Mouse (Mus musculus) CH12.LX (cell line): Measurements from ENCODE around the gene Crybg2. TPM values are rescaled to one million over a fixed set of nuclear protein-coding genes. Genes with fewer than 3 reads are reported as not detected.

Experiments
- DNase-seq: peaks from one replicate; pipeline ENCODE4 v3.0.0-alpha.2; 2013; ENCODE audit errors: extremely low read depth
- H3K27ac ChIP-seq: 2 replicates; pipeline ENCODE4 v1.5.1; 2012; ENCODE audit warnings: low read depth, mild to moderate bottlenecking, control low read depth, moderate library complexity; ENCODE audit not compliant: insufficient read depth
- H3K27me3 ChIP-seq: replicated peaks from 2 replicates; pipeline ENCODE3; 2012; ENCODE audit warnings: inconsistent platforms
- H3K36me3 ChIP-seq, 2 experiments: replicated peaks in 1 of 2; 2 replicates each; pipeline versions ENCODE3 to v1.6.1; 2012; ENCODE audit warnings: inconsistent platforms in 1 of 2, low read length in 1 of 2, mild to moderate bottlenecking in 1 of 2, mixed read lengths in 1 of 2, moderate library complexity in 1 of 2; ENCODE audit not compliant: control insufficient read depth in 1 of 2, insufficient read depth in 1 of 2
- H3K4me1 ChIP-seq, 2 experiments: 2 replicates each; pipeline ENCODE4 v1.6.1; 2012; ENCODE audit warnings: inconsistent platforms in 1 of 2, moderate library complexity in 1 of 2; ENCODE audit not compliant: insufficient read depth in 2 of 2, control insufficient read depth in 1 of 2
- H3K4me2 ChIP-seq: 2 replicates; pipeline ENCODE4 v1.6.1; 2012; ENCODE audit warnings: low read depth, mild to moderate bottlenecking, control low read depth; ENCODE audit not compliant: poor library complexity, insufficient read depth, severe bottlenecking
- H3K4me3 ChIP-seq, 3 experiments: fragments of 150-350 bp in 1 of 3; sonication (generic) in 1 of 3; replicated peaks in 1 of 3; 2 replicates each; pipeline versions ENCODE3 to v1.5.1; 2011 to 2012; ENCODE audit warnings: low read depth in 2 of 3, low read length in 2 of 3, mild to moderate bottlenecking in 2 of 3, moderate library complexity in 2 of 3, control low read depth in 1 of 3, improper control_type of control experiment in 1 of 3, inconsistent platforms in 1 of 3, mixed read lengths in 1 of 3; ENCODE audit not compliant: poor library complexity in 1 of 3
- H3K79me2 ChIP-seq: replicated peaks from 2 replicates; pipeline ENCODE4 v1.6.1; 2012; ENCODE audit warnings: mild to moderate bottlenecking, moderate library complexity; ENCODE audit not compliant: control insufficient read depth, poor library complexity, insufficient read depth, severe bottlenecking; ENCODE audit errors: extremely low read depth
- H3K9ac ChIP-seq: 2 replicates; pipeline ENCODE4 v1.6.1; 2012; ENCODE audit warnings: low read depth, mild to moderate bottlenecking, control low read depth, moderate library complexity; ENCODE audit not compliant: insufficient read depth
- H3K9me3 ChIP-seq: replicated peaks from 2 replicates; pipeline ENCODE3; 2012; ENCODE audit warnings: low read length, inconsistent platforms, mixed read lengths
- CHD1 ChIP-seq: IDR thresholded peaks from 2 replicates; pipeline ENCODE4 v1.6.1; 2012; ENCODE audit warnings: low read depth, low read length, improper control_type of control experiment, inconsistent platforms
- CHD2 ChIP-seq: IDR thresholded peaks from 2 replicates; pipeline ENCODE4 v1.6.1; 2011; ENCODE audit warnings: low read length, improper control_type of control experiment
- CTCF ChIP-seq, 2 experiments: IDR thresholded peaks in 1 of 2; conservative IDR thresholded peaks in 1 of 2; 2 replicates each; pipeline ENCODE4 v1.5.1; 2011 to 2012; ENCODE audit warnings: low read depth in 2 of 2, low read length in 2 of 2, improper control_type of control experiment in 1 of 2, inconsistent platforms in 1 of 2, mild to moderate bottlenecking in 1 of 2, moderate library complexity in 1 of 2
- E2F4 ChIP-seq: IDR thresholded peaks from 2 replicates; pipeline ENCODE4 v1.6.1; 2011; ENCODE audit warnings: low read depth, low read length, improper control_type of control experiment; ENCODE audit not compliant: insufficient replicate concordance
- EP300 ChIP-seq: IDR thresholded peaks from 2 replicates; pipeline ENCODE4 v1.6.1; 2011; ENCODE audit warnings: low read length, improper control_type of control experiment
- ETS1 ChIP-seq: conservative IDR thresholded peaks from 2 replicates; pipeline ENCODE4 v1.6.1; 2012; ENCODE audit warnings: low read depth, mild to moderate bottlenecking, inconsistent platforms, low read length, improper control_type of control experiment, moderate library complexity
- GABPA ChIP-seq: IDR thresholded peaks from 2 replicates; pipeline ENCODE4 v1.6.1; 2012; ENCODE audit warnings: low read depth, low read length, improper control_type of control experiment, inconsistent platforms; ENCODE audit not compliant: insufficient replicate concordance
- HCFC1 ChIP-seq: IDR thresholded peaks from 2 replicates; pipeline ENCODE4 v1.6.1; 2012; ENCODE audit warnings: low read depth, mild to moderate bottlenecking, inconsistent platforms, low read length, improper control_type of control experiment
- JUN ChIP-seq: IDR thresholded peaks from 2 replicates; pipeline ENCODE4 v1.6.1; 2011; ENCODE audit warnings: low read depth, mild to moderate bottlenecking, low read length, improper control_type of control experiment, moderate library complexity; ENCODE audit not compliant: insufficient read depth
- KAT2A ChIP-seq: IDR thresholded peaks from 2 replicates; pipeline ENCODE4 v1.6.1; 2012; ENCODE audit warnings: low read length, improper control_type of control experiment, inconsistent platforms; ENCODE audit not compliant: insufficient replicate concordance
- MAX ChIP-seq: IDR thresholded peaks from 2 replicates; pipeline ENCODE4 v1.6.1; 2011; ENCODE audit warnings: low read length, improper control_type of control experiment
- MAZ ChIP-seq: IDR thresholded peaks from 2 replicates; pipeline ENCODE4 v1.6.1; 2012; ENCODE audit warnings: low read depth, mild to moderate bottlenecking, inconsistent platforms, low read length, improper control_type of control experiment, moderate library complexity
- MEF2A ChIP-seq: IDR thresholded peaks from 2 replicates; pipeline ENCODE4 v1.6.1; 2014; ENCODE audit warnings: low read depth, mild to moderate bottlenecking, inconsistent platforms, low read length, improper control_type of control experiment, borderline replicate concordance
- MXI1 ChIP-seq: IDR thresholded peaks from 2 replicates; pipeline ENCODE4 v1.6.1; 2011; ENCODE audit warnings: mild to moderate bottlenecking, low read depth, low read length, improper control_type of control experiment
- MYC ChIP-seq: IDR thresholded peaks from 2 replicates; pipeline ENCODE4 v1.6.1; 2011; ENCODE audit warnings: low read depth, mild to moderate bottlenecking, improper control_type of control experiment, low read length
- POLR2A ChIP-seq: IDR thresholded peaks from 2 replicates; pipeline ENCODE4 v1.6.1; 2011; ENCODE audit warnings: low read depth, mild to moderate bottlenecking, improper control_type of control experiment, low read length
- RAD21 ChIP-seq: IDR thresholded peaks from 2 replicates; pipeline ENCODE4 v1.6.1; 2011; ENCODE audit warnings: low read depth, mild to moderate bottlenecking, low read length, improper control_type of control experiment, moderate library complexity
- SIN3A ChIP-seq: IDR thresholded peaks from 2 replicates; pipeline ENCODE4 v1.6.1; 2012; ENCODE audit warnings: low read length, improper control_type of control experiment, inconsistent platforms
- SMC3 ChIP-seq: IDR thresholded peaks from 2 replicates; pipeline ENCODE4 v1.6.1; 2011; ENCODE audit warnings: low read depth, low read length, improper control_type of control experiment
- TBP ChIP-seq: conservative IDR thresholded peaks from 2 replicates; pipeline ENCODE4 v1.6.1; 2011; ENCODE audit warnings: low read depth, low read length, improper control_type of control experiment
- ZMIZ1 ChIP-seq: IDR thresholded peaks from 2 replicates; pipeline ENCODE4 v1.6.1; 2012; ENCODE audit warnings: low read depth, mild to moderate bottlenecking, inconsistent platforms, low read length, improper control_type of control experiment
- dilution Hi-C: fragments of 300-500 bp; cut with MboI; formaldehyde crosslinking; loops from 2 replicates; pipeline ENCODE4 v1.14.3; 2020; ENCODE audit warnings: low sequenced_read_pairs; ENCODE audit not compliant: extremely low pct_unique_long_range_greater_than_20kb, extremely low pct_ligation_motif_present
- in situ Hi-C: fragments of 300-500 bp; cut with MboI; formaldehyde crosslinking; loops from 3 replicates; pipeline ENCODE4 v1.14.3; 2019; ENCODE audit warnings: low sequenced_read_pairs, low pct_ligation_motif_present, low pct_unique_long_range_greater_than_20kb, mixed read lengths
- polyA plus RNA-seq: library from polyadenylated mRNA; unstranded; fragments of >175 nt; gene quantifications from 2 replicates; pipeline ENCODE4 v1.2.1, GENCODE M21; 2012; ENCODE audit warnings: low read depth; ENCODE audit not compliant: insufficient read length
- total RNA-seq, 2 experiments: library from RNA; depleted of rRNA; stranded (reverse); fragments of 300-350 nt in 1 of 2; fragments of >200 nt in 1 of 2; gene quantifications; 2 replicates each; pipeline ENCODE4 v1.2.3; 2012 to 2014

Gene Crybg2
- total and polyA plus RNA-seq, 3 experiments = 3.6 to 15.6 (median 9.2) TPM

DNA sequence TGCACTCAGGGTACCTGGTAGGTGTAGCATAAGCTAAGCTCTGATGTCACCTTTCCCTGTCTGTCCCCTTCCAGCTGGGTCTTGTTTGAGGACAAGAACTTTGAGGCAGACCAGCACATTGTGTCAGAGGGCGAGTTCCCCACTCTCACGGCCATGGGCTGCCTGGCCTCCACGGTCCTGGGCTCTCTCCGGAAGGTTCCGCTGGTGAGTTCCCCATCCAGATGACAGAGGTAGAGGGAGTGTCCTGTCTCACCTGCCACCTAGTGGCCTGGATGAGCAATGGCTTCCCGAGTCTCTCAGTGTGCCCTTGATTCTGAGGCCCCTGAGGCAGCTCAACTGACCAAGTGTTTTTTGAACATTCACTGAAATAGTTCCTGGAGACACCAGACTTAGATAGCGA, 26.8 kb downstream of the Crybg2 start:
- peaks cover 17 to 61% of the 10 kb centered on the region in 2 experiments for H3K36me3 ChIP-seq
- H3K4me1 ChIP-seq = peaks cover 10 to 44% of the 10 kb centered on the region in 2 experiments
- no peak overlapping the region for H3K4me3 ChIP-seq
- in situ Hi-C loops (loop anchor here (25.0 kb wide), 1 partner anchor 500 kb away; the partner anchor contains the start of gene Gpn2), dilution Hi-C loops (no loop called here)
- H3K27me3 ChIP-seq = no peaks in the 10 kb centered on the region
- peak; percentile 60 for TF ChIP-seq RAD21
- peak; percentile 73 to 77 for TF ChIP-seq CTCF (conservative IDR thresholded peaks at IDR 0.05 in 1 of 2, IDR thresholded peaks at IDR 0.05 in 1 of 2; ENCODE audit: low read depth in 2 of 2, low read length in 2 of 2)
- no peak for TF ChIP-seq JUN
- no peak for TF ChIP-seq GABPA
- TF ChIP-seq SMC3 = peak; percentile 71
- no peak for DNase-seq
- no peaks in the 10 kb centered on the region; the same call in 1 of the 2 replicates for H3K79me2 ChIP-seq
- H3K27ac ChIP-seq = 0 out of 2 replicates have a peak overlapping the region, but pooled peaks have one; percentile 39
- H3K9me3 ChIP-seq = peaks cover 4% of the 10 kb centered on the region
- no peak overlapping the region for H3K4me2 ChIP-seq
- H3K9ac ChIP-seq = no peak overlapping the region

DNA sequence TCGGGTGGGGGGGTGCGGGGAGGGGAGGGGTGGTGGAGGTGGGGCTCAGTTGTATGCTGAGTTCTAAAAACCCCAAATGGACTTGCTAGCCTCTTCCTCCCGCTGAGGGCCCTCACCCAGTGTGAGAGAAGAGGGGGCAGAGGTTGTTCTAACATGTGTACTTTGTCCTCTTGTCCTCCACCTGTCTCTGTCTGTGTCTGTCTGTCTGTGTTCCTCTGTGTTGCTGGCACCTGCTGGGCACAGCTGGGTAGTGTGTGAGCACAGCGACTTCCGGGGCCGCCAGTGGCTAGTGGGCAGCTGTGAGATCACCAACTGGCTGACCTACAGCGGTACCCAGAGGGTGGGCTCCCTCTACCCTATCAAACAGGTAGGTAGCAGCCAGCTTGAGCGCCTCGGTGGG, 28.4 kb downstream of the Crybg2 start:
- DNase-seq = no peak
- Histone ChIP-seq H3K4me1 (peaks cover 8 to 46% of the 10 kb centered on the region in 2 experiments), H3K9me3 (peaks cover 4% of the 10 kb centered on the region), H3K36me3 (peaks cover 29 to 75% of the 10 kb centered on the region in 2 experiments), H3K4me2 (no peak overlapping the region), H3K9ac (no peak overlapping the region), H3K27me3 (no peaks in the 10 kb centered on the region), H3K79me2 (peaks cover 13% of the 10 kb centered on the region), H3K4me3 (no peak overlapping the region), H3K27ac (no peak overlapping the region)
- in situ Hi-C loops (loop anchor here (25.0 kb wide), 1 partner anchor 502 kb away; the partner anchor contains the start of gene Gpn2), dilution Hi-C loops (no loop called here)
- TF ChIP-seq HCFC1 = no peak
- TF ChIP-seq TBP = no peak
- no peak for TF ChIP-seq MEF2A
- no peak for TF ChIP-seq CHD1
- TF ChIP-seq MAX = no peak
- TF ChIP-seq GABPA = no peak

DNA sequence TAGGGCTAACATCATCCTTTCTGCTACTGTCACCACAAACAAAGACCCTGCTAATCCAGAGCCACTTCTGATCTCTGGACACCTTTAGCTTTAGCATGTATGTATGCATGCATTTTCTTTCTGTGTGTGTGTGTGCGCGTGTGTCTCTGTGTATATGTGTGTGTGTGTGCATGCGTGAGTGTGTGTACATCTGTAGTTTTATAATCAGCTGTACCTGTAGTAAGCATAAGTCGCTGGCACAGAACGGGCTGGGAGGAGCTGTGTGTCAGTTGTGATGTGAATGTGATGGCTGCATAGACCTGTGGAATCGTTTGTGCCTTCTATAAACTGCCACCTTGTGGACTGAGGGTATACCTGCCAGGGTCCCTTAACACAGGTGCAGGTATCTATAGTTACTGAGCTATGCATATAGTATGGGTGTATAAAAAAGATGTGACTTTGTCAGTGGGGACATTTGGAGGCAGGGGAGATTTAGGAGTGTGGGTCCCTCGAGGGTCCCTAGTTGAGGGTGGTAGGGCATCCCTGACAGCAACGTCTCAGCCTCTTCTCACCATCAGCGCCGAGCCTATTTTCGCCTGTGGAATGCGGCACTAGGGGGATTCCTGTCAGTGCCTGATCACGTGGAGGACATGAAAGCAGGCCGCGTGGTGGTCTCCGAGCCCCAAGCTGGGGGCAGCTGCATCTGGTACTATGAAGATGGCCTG, 30.1 kb downstream of the Crybg2 start:
- H3K9me3 ChIP-seq = no peaks in the 10 kb centered on the region
- peaks cover 25% of the 10 kb centered on the region for H3K79me2 ChIP-seq
- no peak overlapping the region for H3K9ac ChIP-seq
- dilution Hi-C loops (no loop called here), in situ Hi-C loops (loop anchor here (5.0 to 25.0 kb wide), 2 partner anchors 37 to 503 kb away; partner anchors contain the start of genes Gpn2 and Sh3bgrl3)
- DNase-seq = no peak
- 0 out of 2 replicates have a peak overlapping the region, but pooled peaks have one; percentile 8 for H3K4me2 ChIP-seq
- peaks cover 8 to 53% of the 10 kb centered on the region in 2 experiments for H3K4me1 ChIP-seq
- peaks cover 32 to 72% of the 10 kb centered on the region in 2 experiments for H3K36me3 ChIP-seq
- peak overlapping the region in 1 of 3 experiments; percentile 11 for H3K4me3 ChIP-seq
- H3K27me3 ChIP-seq = no peaks in the 10 kb centered on the region
- H3K27ac ChIP-seq = peak overlapping the region; percentile 97
- TF ChIP-seq MAZ (no peak), JUN (no peak), MYC (0 out of 2 replicates have a peak, but pooled peaks have one; percentile 37), ETS1 (no peak), SIN3A (no peak), GABPA (no peak), POLR2A (peak; percentile 52; the same call in 1 of the 2 replicates), E2F4 (no peak), CTCF (conservative IDR thresholded peaks at IDR 0.05 in 1 of 2, IDR thresholded peaks at IDR 0.05 in 1 of 2; ENCODE audit: low read depth in 2 of 2, low read length in 2 of 2) (peak in 1 of 2 experiments; percentile 59; a peak in 2 of 4 replicates), HCFC1 (no peak), CHD2 (peak; percentile 47; the same call in 1 of the 2 replicates), EP300 (no peak), RAD21 (peak; percentile 10), ZMIZ1 (peak; percentile 39; the same call in 1 of the 2 replicates), SMC3 (peak; percentile 24), MEF2A (no peak), MXI1 (no peak), KAT2A (no peak)
